Mouse (Mus musculus) lung, embryonic 15.5 days (tissue): ENCODE results near the gene Itpr1. TPM values are rescaled to one million over a fixed set of nuclear protein-coding genes. Genes with fewer than 3 reads are reported as not detected.
A peak's percentile ranks its signal among the peaks of the same experiment; 100 is the strongest.

ENCODE experiments used
- ATAC-seq: fragments of 200-750 bp; cut with Nextera tagmentation; 2 replicates; pipeline ENCODE4 v1.8.0; 2017; ENCODE audit warnings: moderate number of reproducible peaks, borderline replicate concordance; ENCODE audit not compliant: low FRiP score, low TSS enrichment; ENCODE audit errors: extremely low read depth
- H3K27ac ChIP-seq: fragments of 300-500 bp; sonication (generic); 2 replicates; pipeline ENCODE4 v1.5.1; 2015; ENCODE audit warnings: moderate library complexity, mild to moderate bottlenecking, inconsistent platforms
- H3K27me3 ChIP-seq: fragments of 300-500 bp; sonication (generic); 2 replicates; pipeline ENCODE4 v1.6.1; 2015; ENCODE audit warnings: inconsistent platforms
- H3K36me3 ChIP-seq: fragments of 300-500 bp; sonication (generic); 2 replicates; pipeline ENCODE4 v1.6.1; 2015; ENCODE audit warnings: inconsistent platforms
- H3K4me1 ChIP-seq: fragments of 300-500 bp; sonication (generic); 2 replicates; pipeline ENCODE4 v1.6.1; 2015; ENCODE audit warnings: inconsistent platforms
- H3K4me2 ChIP-seq: fragments of 300-500 bp; sonication (generic); 2 replicates; pipeline ENCODE4 v1.6.1; 2015; ENCODE audit warnings: inconsistent platforms, mild to moderate bottlenecking, moderate library complexity
- H3K4me3 ChIP-seq: fragments of 300-500 bp; sonication (generic); 2 replicates; pipeline ENCODE4 v1.5.1; 2015; ENCODE audit warnings: mild to moderate bottlenecking, inconsistent platforms
- H3K9ac ChIP-seq: fragments of 300-500 bp; sonication (generic); 2 replicates; pipeline ENCODE4 v1.6.1; 2015; ENCODE audit warnings: inconsistent platforms
- H3K9me3 ChIP-seq: fragments of 300-500 bp; sonication (generic); 2 replicates; pipeline ENCODE4 v1.6.1; 2016; ENCODE audit warnings: inconsistent platforms
- WGBS: fragments of 180-500 bp; shearing (Covaris S2); methylation state at CpG from one replicate; pipeline ENCODE4 v1.1.7; 2015; 5-methylcytosine and 5-hydroxymethylcytosine counted together
- polyA plus RNA-seq: library from polyadenylated mRNA; unstranded; fragments of >200 nt; fragmentation: Nextera tagmentation; extraction: Ambion mirVana; gene quantifications from 2 replicates; pipeline ENCODE4 v1.2.1, GENCODE M21; 2015

The Itpr1 gene
- polyA plus RNA-seq, 1 experiment from 2014 or later = 14.9 TPM

GRCm38 (mm10) chr6:108531324-108532311 is 318.7 kb downstream of the Itpr1 start:
- 20% methylated on average over 11 of the region's 12 CpGs for WGBS
- ATAC-seq = peak; percentile 21
- no peaks in the 10 kb centered on the region for H3K27me3 ChIP-seq
- peak overlapping the region; percentile 65 for H3K27ac ChIP-seq
- no peak overlapping the region for H3K4me3 ChIP-seq
- H3K4me1 ChIP-seq = peaks cover 38% of the 10 kb centered on the region
- no peaks in the 10 kb centered on the region for H3K36me3 ChIP-seq
- H3K9me3 ChIP-seq = no peaks in the 10 kb centered on the region
- no peak overlapping the region for H3K4me2 ChIP-seq
- H3K9ac ChIP-seq = no peak overlapping the region

- Histone ChIP-seq H3K9me3 (no peaks in the 10 kb centered on the region), H3K27ac (peak overlapping the region; percentile 65), H3K9ac (no peak overlapping the region), H3K4me1 (peaks cover 46% of the 10 kb centered on the region), H3K36me3 (no peaks in the 10 kb centered on the region), H3K27me3 (no peaks in the 10 kb centered on the region), H3K4me3 (no peak overlapping the region), H3K4me2 (no peak overlapping the region)
- 64% methylated on average over 10 of the region's 10 CpGs for WGBS
- ATAC-seq = no peak
Observed at GRCm38 (mm10) chr6:108532486-108533179, 319.7 kb downstream of the Itpr1 start.

GRCm38 (mm10) chr6:108534139-108534538 is 321.2 kb downstream of the Itpr1 start:
- no peak for ATAC-seq
- H3K27ac ChIP-seq = no peak overlapping the region
- no peak overlapping the region for H3K4me2 ChIP-seq
- no peaks in the 10 kb centered on the region for H3K27me3 ChIP-seq
- no peaks in the 10 kb centered on the region for H3K36me3 ChIP-seq
- 84% methylated on average over 5 of the region's 5 CpGs for WGBS
- H3K4me1 ChIP-seq = peaks cover 51% of the 10 kb centered on the region
- H3K9me3 ChIP-seq = no peaks in the 10 kb centered on the region
- no peak overlapping the region for H3K9ac ChIP-seq
- no peak overlapping the region for H3K4me3 ChIP-seq

GRCm38 (mm10) chr6:108534596-108534995 is 321.7 kb downstream of the Itpr1 start:
- H3K4me1 ChIP-seq = peaks cover 51% of the 10 kb centered on the region
- H3K27ac ChIP-seq = no peak overlapping the region
- H3K4me2 ChIP-seq = no peak overlapping the region
- no peak overlapping the region for H3K9ac ChIP-seq
- WGBS = 79% methylated on average over 6 of the region's 6 CpGs
- no peaks in the 10 kb centered on the region for H3K36me3 ChIP-seq
- no peak for ATAC-seq
- H3K4me3 ChIP-seq = no peak overlapping the region
- no peaks in the 10 kb centered on the region for H3K27me3 ChIP-seq
- H3K9me3 ChIP-seq = no peaks in the 10 kb centered on the region

GRCm38 (mm10) chr6:108535309-108535708 is 322.4 kb downstream of the Itpr1 start:
- WGBS = 82% methylated on average over 4 of the region's 4 CpGs
- no peak overlapping the region for H3K4me3 ChIP-seq
- no peak overlapping the region for H3K27ac ChIP-seq
- no peaks in the 10 kb centered on the region for H3K36me3 ChIP-seq
- no peaks in the 10 kb centered on the region for H3K27me3 ChIP-seq
- no peak overlapping the region for H3K4me2 ChIP-seq
- H3K9ac ChIP-seq = no peak overlapping the region
- H3K9me3 ChIP-seq = no peaks in the 10 kb centered on the region
- H3K4me1 ChIP-seq = peaks cover 51% of the 10 kb centered on the region
- ATAC-seq = no peak

GRCm38 (mm10) chr6:108536546-108537317 is 323.8 kb downstream of the Itpr1 start:
- ATAC-seq = peak; percentile 88
- Histone ChIP-seq H3K4me2 (no peak overlapping the region; the same call in 1 of the 2 replicates), H3K4me1 (peaks cover 40% of the 10 kb centered on the region), H3K27ac (peak overlapping the region; percentile 76), H3K4me3 (no peak overlapping the region), H3K9ac (no peak overlapping the region), H3K9me3 (no peaks in the 10 kb centered on the region), H3K36me3 (no peaks in the 10 kb centered on the region), H3K27me3 (no peaks in the 10 kb centered on the region)
- 50% methylated on average over 8 of the region's 8 CpGs for WGBS

- 73% methylated on average over 4 of the region's 4 CpGs for WGBS
Observed at GRCm38 (mm10) chr6:108538406-108538805, 325.5 kb downstream of the Itpr1 start.

GRCm38 (mm10) chr6:108540441-108540840 is 327.5 kb downstream of the Itpr1 start:
- H3K27ac ChIP-seq = no peak overlapping the region
- H3K4me2 ChIP-seq = no peak overlapping the region
- no peaks in the 10 kb centered on the region for H3K36me3 ChIP-seq
- no peak overlapping the region for H3K9ac ChIP-seq
- no peak overlapping the region for H3K4me3 ChIP-seq
- no peaks in the 10 kb centered on the region for H3K27me3 ChIP-seq
- 81% methylated on average over 6 of the region's 6 CpGs for WGBS
- no peaks in the 10 kb centered on the region for H3K9me3 ChIP-seq
- ATAC-seq = no peak
- H3K4me1 ChIP-seq = peaks cover 24% of the 10 kb centered on the region

More at GRCm38 (mm10) chr6:108538406-108538805, 325.5 kb downstream of the Itpr1 start:
- H3K27me3 ChIP-seq = no peaks in the 10 kb centered on the region
- no peaks in the 10 kb centered on the region for H3K36me3 ChIP-seq
- peaks cover 26% of the 10 kb centered on the region for H3K4me1 ChIP-seq
- no peak for ATAC-seq
- H3K27ac ChIP-seq = no peak overlapping the region
- no peaks in the 10 kb centered on the region for H3K9me3 ChIP-seq
- H3K4me3 ChIP-seq = no peak overlapping the region
- H3K9ac ChIP-seq = no peak overlapping the region
- H3K4me2 ChIP-seq = no peak overlapping the region

- no peak overlapping the region for H3K4me3 ChIP-seq
- no peak overlapping the region for H3K4me2 ChIP-seq
- H3K9me3 ChIP-seq = no peaks in the 10 kb centered on the region
- 78% methylated on average over 7 of the region's 7 CpGs for WGBS
- H3K9ac ChIP-seq = no peak overlapping the region
- H3K36me3 ChIP-seq = no peaks in the 10 kb centered on the region
- H3K4me1 ChIP-seq = no peaks in the 10 kb centered on the region
- no peak overlapping the region for H3K27ac ChIP-seq
- no peak for ATAC-seq
- no peaks in the 10 kb centered on the region for H3K27me3 ChIP-seq
Observed at GRCm38 (mm10) chr6:108544917-108545316, 332.0 kb downstream of the Itpr1 start.

GRCm38 (mm10) chr6:108545464-108545863 is 332.6 kb downstream of the Itpr1 start:
- no peaks in the 10 kb centered on the region for H3K36me3 ChIP-seq
- H3K27me3 ChIP-seq = no peaks in the 10 kb centered on the region
- WGBS = 82% methylated on average over 5 of the region's 5 CpGs
- no peak overlapping the region for H3K4me2 ChIP-seq
- H3K9ac ChIP-seq = no peak overlapping the region
- H3K4me3 ChIP-seq = no peak overlapping the region
- no peak overlapping the region for H3K27ac ChIP-seq
- no peaks in the 10 kb centered on the region for H3K9me3 ChIP-seq
- H3K4me1 ChIP-seq = no peaks in the 10 kb centered on the region
- ATAC-seq = no peak

- Histone ChIP-seq H3K4me1 (no peaks in the 10 kb centered on the region), H3K9ac (no peak overlapping the region), H3K27me3 (no peaks in the 10 kb centered on the region), H3K4me3 (no peak overlapping the region), H3K36me3 (no peaks in the 10 kb centered on the region), H3K27ac (no peak overlapping the region), H3K4me2 (no peak overlapping the region), H3K9me3 (no peaks in the 10 kb centered on the region)
- WGBS = 88% methylated on average over 3 of the region's 3 CpGs
- no peak for ATAC-seq
Observed at GRCm38 (mm10) chr6:108548413-108548812, 335.5 kb downstream of the Itpr1 start.
